Mouse (Mus musculus) heart, postnatal 0 days (tissue): ENCODE results near the gene Akr1c18. TPM values are rescaled to one million over a fixed set of nuclear protein-coding genes. Genes with fewer than 3 reads are reported as not detected.

Source experiments
- ATAC-seq: fragments of 200-750 bp; cut with Nextera tagmentation; 2 replicates; pipeline ENCODE4 v1.8.0; 2017; ENCODE audit warnings: low read depth, moderate number of reproducible peaks, moderate library complexity; ENCODE audit not compliant: insufficient read depth
- DNase-seq: peaks from one replicate; pipeline ENCODE4 v3.0.0-alpha.2; 2016; ENCODE audit warnings: low spot score
- H3K27ac ChIP-seq: fragments of 300-500 bp; sonication (generic); 2 replicates; pipeline ENCODE4 v1.5.1; 2014; ENCODE audit warnings: low read depth, mild to moderate bottlenecking
- H3K27me3 ChIP-seq: fragments of 300-500 bp; sonication (generic); 2 replicates; pipeline ENCODE4 v1.6.1; 2014; ENCODE audit warnings: low read length, mixed read lengths; ENCODE audit not compliant: control insufficient read depth, insufficient read depth
- H3K36me3 ChIP-seq: fragments of 300-500 bp; sonication (generic); replicated peaks from 2 replicates; pipeline ENCODE4 v1.6.1; 2014; ENCODE audit warnings: low read length, mixed read lengths; ENCODE audit not compliant: control insufficient read depth, insufficient read depth
- H3K4me1 ChIP-seq: fragments of 300-500 bp; sonication (generic); 2 replicates; pipeline ENCODE4 v1.6.1; 2014; ENCODE audit warnings: antibody characterized with exemption; ENCODE audit not compliant: control insufficient read depth, insufficient read depth
- H3K4me2 ChIP-seq: fragments of 300-500 bp; sonication (generic); 2 replicates; pipeline ENCODE4 v1.6.1; 2014; ENCODE audit warnings: low read depth, mild to moderate bottlenecking, low read length, moderate library complexity
- H3K4me3 ChIP-seq: fragments of 300-500 bp; sonication (generic); 2 replicates; pipeline ENCODE4 v1.5.1; 2014; ENCODE audit warnings: low read depth, low read length
- H3K9ac ChIP-seq: fragments of 300-500 bp; sonication (generic); replicated peaks from 2 replicates; pipeline ENCODE4 v1.6.1; 2014; ENCODE audit warnings: low read depth, low read length, mixed read lengths
- H3K9me3 ChIP-seq: fragments of 300-500 bp; sonication (generic); replicated peaks from 2 replicates; pipeline ENCODE4 v1.6.1; 2016; ENCODE audit warnings: low read length; ENCODE audit not compliant: control insufficient read depth
- CTCF ChIP-seq: IDR thresholded peaks from 2 replicates; pipeline ENCODE4 v1.5.1; 2016; ENCODE audit warnings: antibody characterized with exemption, control low read depth, low read depth
- EP300 ChIP-seq: IDR thresholded peaks from 2 replicates; pipeline ENCODE4 v1.6.1; 2016; ENCODE audit warnings: antibody characterized with exemption, low read depth
- WGBS: fragments of 180-500 bp; shearing (Covaris S2); extraction: QIAGEN DNeasy Blood & Tissue Kit; methylation state at CpG from one replicate; pipeline ENCODE4 v1.1.7; 2014; 5-methylcytosine and 5-hydroxymethylcytosine counted together
- polyA plus RNA-seq: library from polyadenylated mRNA; unstranded; fragments of >200 nt; fragmentation: Nextera tagmentation; extraction: Ambion mirVana; gene quantifications from 2 replicates; pipeline ENCODE4 v1.2.1, GENCODE M21; 2015
- total RNA-seq: library from RNA; depleted of rRNA; stranded (reverse); fragments of >200 nt; gene quantifications from 2 replicates; pipeline ENCODE4 v1.2.3, GENCODE M21; 2014; ENCODE audit warnings: low replicate concordance

Gene Akr1c18
- total and polyA plus RNA-seq, 2 experiments from 2014 or later = 0.12 to 0.69 TPM

- no peak for DNase-seq
Measured at GRCm38 (mm10) chr13:4172978-4173377, 22.5 kb upstream of the Akr1c18 start.

GRCm38 (mm10) chr13:4168006-4168405 is 17.6 kb upstream of the Akr1c18 start:
- no peak overlapping the region for H3K9ac ChIP-seq
- no peaks in the 10 kb centered on the region for H3K27me3 ChIP-seq
- TF ChIP-seq CTCF (no peak), EP300 (no peak)
- ATAC-seq (no peak), DNase-seq (no peak)
- H3K36me3 ChIP-seq = no peaks in the 10 kb centered on the region
- 35% methylated on average over 1 of the region's 1 CpGs for WGBS
- H3K4me3 ChIP-seq = no peak overlapping the region
- H3K4me1 ChIP-seq = no peaks in the 10 kb centered on the region
- no peak overlapping the region for H3K4me2 ChIP-seq
- H3K27ac ChIP-seq = no peak overlapping the region
- no peaks in the 10 kb centered on the region for H3K9me3 ChIP-seq

More at GRCm38 (mm10) chr13:4172978-4173377, 22.5 kb upstream of the Akr1c18 start:
- Histone ChIP-seq H3K36me3 (no peaks in the 10 kb centered on the region), H3K27me3 (no peaks in the 10 kb centered on the region), H3K9me3 (no peaks in the 10 kb centered on the region), H3K4me3 (no peak overlapping the region), H3K9ac (no peak overlapping the region), H3K27ac (no peak overlapping the region), H3K4me2 (no peak overlapping the region), H3K4me1 (no peaks in the 10 kb centered on the region)
- TF ChIP-seq CTCF = no peak
- TF ChIP-seq EP300 = no peak
- WGBS = 21% methylated on average over 2 of the region's 2 CpGs
- ATAC-seq = no peak

- Histone ChIP-seq H3K4me1 (no peaks in the 10 kb centered on the region), H3K9me3 (no peaks in the 10 kb centered on the region; the same call in 1 of the 2 replicates), H3K4me2 (no peak overlapping the region), H3K36me3 (no peaks in the 10 kb centered on the region), H3K27ac (no peak overlapping the region), H3K9ac (no peak overlapping the region), H3K4me3 (no peak overlapping the region), H3K27me3 (no peaks in the 10 kb centered on the region)
- TF ChIP-seq CTCF (no peak), EP300 (no peak)
- ATAC-seq (no peak), DNase-seq (no peak)
- 70% methylated on average over 2 of the region's 2 CpGs for WGBS
Measured at GRCm38 (mm10) chr13:4155286-4155685, 4.8 kb upstream of the Akr1c18 start.

- H3K4me2 ChIP-seq = no peak overlapping the region
- H3K4me1 ChIP-seq = no peaks in the 10 kb centered on the region
- H3K9ac ChIP-seq = no peak overlapping the region
- 70% methylated on average over 3 of the region's 3 CpGs for WGBS
- ATAC-seq (no peak), DNase-seq (no peak)
- H3K9me3 ChIP-seq = no peaks in the 10 kb centered on the region; the same call in 1 of the 2 replicates
- no peak overlapping the region for H3K4me3 ChIP-seq
- H3K27me3 ChIP-seq = no peaks in the 10 kb centered on the region
- H3K36me3 ChIP-seq = no peaks in the 10 kb centered on the region
- TF ChIP-seq EP300 = no peak
- TF ChIP-seq CTCF = no peak
- no peak overlapping the region for H3K27ac ChIP-seq
Measured at GRCm38 (mm10) chr13:4153593-4153992, 3.1 kb upstream of the Akr1c18 start.

GRCm38 (mm10) chr13:4152908-4153307 is 2.5 kb upstream of the Akr1c18 start:
- H3K4me1 ChIP-seq = no peaks in the 10 kb centered on the region
- H3K27ac ChIP-seq = no peak overlapping the region
- no peak overlapping the region for H3K9ac ChIP-seq
- DNase-seq (no peak), ATAC-seq (no peak)
- H3K27me3 ChIP-seq = no peaks in the 10 kb centered on the region
- H3K36me3 ChIP-seq = no peaks in the 10 kb centered on the region
- TF ChIP-seq CTCF (no peak), EP300 (no peak)
- 55% methylated on average over 2 of the region's 2 CpGs for WGBS
- H3K4me2 ChIP-seq = no peak overlapping the region
- no peaks in the 10 kb centered on the region; the same call in 1 of the 2 replicates for H3K9me3 ChIP-seq
- H3K4me3 ChIP-seq = no peak overlapping the region

GRCm38 (mm10) chr13:4144261-4144660 is 6.2 kb downstream of the Akr1c18 start:
- 47% methylated on average over 1 of the region's 1 CpGs for WGBS
- no peaks in the 10 kb centered on the region for H3K4me1 ChIP-seq
- ATAC-seq (no peak), DNase-seq (no peak)
- no peaks in the 10 kb centered on the region for H3K27me3 ChIP-seq
- TF ChIP-seq EP300 (no peak), CTCF (no peak)
- no peak overlapping the region for H3K4me2 ChIP-seq
- H3K9ac ChIP-seq = no peak overlapping the region
- H3K36me3 ChIP-seq = no peaks in the 10 kb centered on the region
- H3K9me3 ChIP-seq = no peaks in the 10 kb centered on the region
- H3K4me3 ChIP-seq = no peak overlapping the region
- H3K27ac ChIP-seq = no peak overlapping the region
